Mouse (Mus musculus) forebrain, postnatal 0 days (tissue): ENCODE results near the gene Mycbpap. TPM values are rescaled to one million over a fixed set of nuclear protein-coding genes. Genes with fewer than 3 reads are reported as not detected.
A peak's percentile ranks its signal among the peaks of the same experiment; 100 is the strongest.

ENCODE experiments used
- ATAC-seq: fragments of 200-750 bp; cut with Nextera tagmentation; 2 replicates; pipeline ENCODE4 v1.8.0; 2017; ENCODE audit warnings: mild to moderate bottlenecking, moderate library complexity
- DNase-seq: peaks from one replicate; pipeline ENCODE4 v3.0.0-alpha.2; 2015
- H3K27ac ChIP-seq: fragments of 300-500 bp; sonication (generic); 2 replicates; pipeline ENCODE4 v1.5.1; 2014; ENCODE audit warnings: low read depth, mild to moderate bottlenecking, antibody characterized with exemption, low read length, moderate library complexity, mixed read lengths
- H3K27me3 ChIP-seq: fragments of 300-500 bp; sonication (generic); 2 replicates; pipeline ENCODE4 v1.6.1; 2014; ENCODE audit warnings: mild to moderate bottlenecking, low read length, mixed read lengths; ENCODE audit not compliant: insufficient read depth
- H3K36me3 ChIP-seq: fragments of 300-500 bp; sonication (generic); 2 replicates; pipeline ENCODE4 v1.6.1; 2014; ENCODE audit warnings: mild to moderate bottlenecking, moderate library complexity; ENCODE audit not compliant: insufficient read depth
- H3K4me1 ChIP-seq: fragments of 300-500 bp; sonication (generic); 2 replicates; pipeline ENCODE4 v1.6.1; 2014; ENCODE audit warnings: antibody characterized with exemption; ENCODE audit not compliant: insufficient read depth
- H3K4me2 ChIP-seq: fragments of 300-500 bp; sonication (generic); 2 replicates; pipeline ENCODE4 v1.6.1; 2014; ENCODE audit warnings: low read depth, mild to moderate bottlenecking, moderate library complexity
- H3K4me3 ChIP-seq: fragments of 300-500 bp; sonication (generic); 2 replicates; pipeline ENCODE4 v1.5.1; 2014; ENCODE audit warnings: low read depth, low read length, mixed read lengths
- H3K9ac ChIP-seq: fragments of 300-500 bp; sonication (generic); 2 replicates; pipeline ENCODE4 v1.6.1; 2014; ENCODE audit warnings: mild to moderate bottlenecking
- H3K9me3 ChIP-seq: fragments of 300-500 bp; sonication (generic); 2 replicates; pipeline ENCODE4 v1.6.1; 2016; ENCODE audit warnings: low read length
- CTCF ChIP-seq: sonication (generic); IDR thresholded peaks from 2 replicates; pipeline ENCODE4 v1.5.1; 2016; ENCODE audit warnings: antibody characterized with exemption, control low read depth, low read depth
- whole genome bisulfite sequencing: fragments of 180-500 bp; shearing (Covaris S2); extraction: QIAGEN DNeasy Blood & Tissue Kit; methylation state at CpG from one replicate; pipeline ENCODE4 v1.1.7; 2014; 5-methylcytosine and 5-hydroxymethylcytosine counted together
- polyA plus RNA-seq: library from polyadenylated mRNA; unstranded; fragments of >200 nt; fragmentation: Nextera tagmentation; extraction: Ambion mirVana; gene quantifications from 2 replicates; pipeline ENCODE4 v1.2.1, GENCODE M21; 2015
- total RNA-seq: library from RNA; depleted of rRNA; stranded (reverse); fragments of >200 nt; gene quantifications from 2 replicates; pipeline ENCODE4 v1.2.3, GENCODE M21; 2014; rRNA removed

Gene Mycbpap
- total RNA-seq (0.77 and 2.1 TPM in 2 replicates), polyA plus RNA-seq (1.5 and 1.7 TPM in 2 replicates)

- Histone ChIP-seq H3K36me3 (no peaks in the 10 kb centered on the region), H3K4me1 (no peaks in the 10 kb centered on the region), H3K4me3 (peak within 1 kb of the TSS; percentile 50), H3K4me2 (peak within 1 kb of the TSS; percentile 81), H3K27ac (no peak within 1 kb of the TSS), H3K27me3 (no peaks in the 10 kb centered on the region), H3K9me3 (no peaks in the 10 kb centered on the region), H3K9ac (peak within 1 kb of the TSS; percentile 52)
- peak; percentile 84 for ATAC-seq
- DNase-seq, result peak; percentile 63
- TF ChIP-seq CTCF, result peak; percentile 24
- under 1% methylated on average over 42 of the region's 42 CpGs for WGBS
These were observed at the start of gene Mycbpap for GRCm38 (mm10) chr11:94521219-94521843. Gene Mycbpap, minus strand, starts transcription at chr11:94521742.

DNA sequence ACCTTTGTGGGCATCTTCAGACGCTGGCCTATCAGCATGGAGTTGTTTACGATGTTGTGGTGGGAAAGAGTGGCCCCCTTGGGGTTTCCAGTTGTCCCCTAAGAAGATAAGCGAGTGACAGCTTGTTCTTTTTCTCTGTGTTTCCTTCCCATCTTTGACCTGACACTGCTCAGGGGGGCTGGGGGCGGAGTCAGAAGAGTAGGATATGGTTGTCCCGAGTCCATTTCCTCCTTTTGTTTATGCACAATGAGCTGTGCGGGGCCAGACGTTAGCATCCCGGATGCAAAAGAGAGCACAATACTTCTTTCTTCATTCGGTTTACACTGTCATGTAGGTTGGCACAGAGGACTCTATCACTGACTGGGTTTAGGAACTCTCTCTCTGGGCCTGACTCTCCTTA is 49.1 kb upstream of the Mycbpap start:
- no peaks in the 10 kb centered on the region for H3K27me3 ChIP-seq
- no peak for TF ChIP-seq CTCF
- no peak for ATAC-seq
- no peak overlapping the region for H3K27ac ChIP-seq
- no peak overlapping the region for H3K4me3 ChIP-seq
- no peaks in the 10 kb centered on the region for H3K4me1 ChIP-seq
- no peaks in the 10 kb centered on the region for H3K9me3 ChIP-seq
- no peaks in the 10 kb centered on the region for H3K36me3 ChIP-seq
- no peak for DNase-seq
- no peak overlapping the region for H3K4me2 ChIP-seq
- H3K9ac ChIP-seq, result no peak overlapping the region
- WGBS, result 51% methylated on average over 9 of the region's 9 CpGs

- no peaks in the 10 kb centered on the region for H3K36me3 ChIP-seq
- ATAC-seq (no peak), DNase-seq (no peak)
- H3K9ac ChIP-seq, result no peak overlapping the region
- H3K27me3 ChIP-seq, result no peaks in the 10 kb centered on the region
- TF ChIP-seq CTCF, result no peak
- H3K4me2 ChIP-seq, result no peak overlapping the region
- H3K4me1 ChIP-seq, result peaks cover 6% of the 10 kb centered on the region; the same call in 1 of the 2 replicates
- no peak overlapping the region for H3K4me3 ChIP-seq
- H3K9me3 ChIP-seq, result no peaks in the 10 kb centered on the region
- no peak overlapping the region for H3K27ac ChIP-seq
- WGBS, result 88% methylated on average over 7 of the region's 7 CpGs
These were observed 45.8 kb upstream of the Mycbpap start for GRCm38 (mm10) chr11:94567326-94567725.

- Histone ChIP-seq H3K27ac (no peak overlapping the region), H3K27me3 (no peaks in the 10 kb centered on the region), H3K9ac (no peak overlapping the region), H3K9me3 (no peaks in the 10 kb centered on the region), H3K4me1 (peaks cover 6% of the 10 kb centered on the region; the same call in 1 of the 2 replicates), H3K4me2 (no peak overlapping the region), H3K4me3 (no peak overlapping the region), H3K36me3 (no peaks in the 10 kb centered on the region)
- TF ChIP-seq CTCF, result no peak
- DNase-seq (no peak), ATAC-seq (no peak)
- 85% methylated on average over 6 of the region's 6 CpGs for WGBS
These were observed 45.0 kb upstream of the Mycbpap start for GRCm38 (mm10) chr11:94566534-94566933.

- H3K4me1 ChIP-seq, result peaks cover 6% of the 10 kb centered on the region; the same call in 1 of the 2 replicates
- peak overlapping the region; percentile 22 for H3K4me3 ChIP-seq
- 14% methylated on average over 16 of the region's 16 CpGs for WGBS
- H3K9ac ChIP-seq, result 0 out of 2 replicates have a peak overlapping the region, but pooled peaks have one; percentile 10
- no peak overlapping the region for H3K27ac ChIP-seq
- H3K36me3 ChIP-seq, result no peaks in the 10 kb centered on the region
- peak overlapping the region; percentile 42 for H3K4me2 ChIP-seq
- ATAC-seq (no peak; the same call in 1 of the 2 replicates), DNase-seq (no peak)
- no peak for TF ChIP-seq CTCF
- no peaks in the 10 kb centered on the region for H3K27me3 ChIP-seq
- no peaks in the 10 kb centered on the region for H3K9me3 ChIP-seq
These were observed 43.6 kb upstream of the Mycbpap start for GRCm38 (mm10) chr11:94565151-94565479.

- no peak within 1 kb of the TSS for H3K27ac ChIP-seq
- peak within 1 kb of the TSS; percentile 42 for H3K4me2 ChIP-seq
- DNase-seq (peak; percentile 31), ATAC-seq (peak; percentile 73)
- H3K4me1 ChIP-seq, result peaks cover 6% of the 10 kb centered on the region; the same call in 1 of the 2 replicates
- H3K9ac ChIP-seq, result 0 out of 2 replicates have a peak within 1 kb of the TSS, but pooled peaks have one; percentile 10
- H3K36me3 ChIP-seq, result no peaks in the 10 kb centered on the region
- TF ChIP-seq CTCF, result 0 out of 2 replicates have a peak, but pooled peaks have one; percentile 18
- H3K9me3 ChIP-seq, result no peaks in the 10 kb centered on the region
- WGBS, result 4% methylated on average over 35 of the region's 35 CpGs
- H3K4me3 ChIP-seq, result peak within 1 kb of the TSS; percentile 22
- no peaks in the 10 kb centered on the region for H3K27me3 ChIP-seq
These were observed 43.1 kb upstream of the Mycbpap start, which contains the start of gene Chad for GRCm38 (mm10) chr11:94564437-94565150. Gene Chad, plus strand, starts transcription at chr11:94565047.

GRCm38 (mm10) chr11:94563821-94564220 is 42.3 kb upstream of the Mycbpap start:
- no peak for TF ChIP-seq CTCF
- 46% methylated on average over 5 of the region's 5 CpGs for WGBS
- Histone ChIP-seq H3K4me3 (no peak overlapping the region), H3K36me3 (no peaks in the 10 kb centered on the region), H3K4me1 (peaks cover 6% of the 10 kb centered on the region; the same call in 1 of the 2 replicates), H3K4me2 (peak overlapping the region; percentile 42; the same call in 1 of the 2 replicates), H3K9me3 (no peaks in the 10 kb centered on the region), H3K27me3 (no peaks in the 10 kb centered on the region), H3K9ac (no peak overlapping the region), H3K27ac (no peak overlapping the region)
- ATAC-seq, result peak; percentile 56
- no peak for DNase-seq
